Mouse (Mus musculus): Measurements from ENCODE around the gene Zic5.

DNA sequence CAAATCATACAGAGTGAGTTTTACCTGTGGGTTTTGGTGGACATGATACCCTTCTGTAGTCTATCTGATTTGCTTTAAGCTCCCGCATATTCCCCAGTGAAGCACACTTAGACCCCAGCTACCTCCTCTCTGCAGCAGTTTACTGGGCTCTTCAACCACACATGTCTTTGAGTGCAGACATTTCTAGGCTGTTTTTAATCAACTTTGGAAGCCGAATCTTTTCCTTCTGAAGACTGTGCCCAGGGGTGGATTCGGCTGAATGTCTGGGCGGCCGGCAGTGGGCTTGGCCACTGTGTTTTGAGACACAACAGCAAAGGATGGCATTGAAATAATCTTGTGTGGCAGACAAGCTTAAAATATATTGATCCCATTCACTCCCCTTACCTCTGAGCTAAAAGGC is 21.9 kb upstream of the Zic5 start:
- TF ChIP-seq POLR2A (IDR thresholded peaks at IDR 0.05; ENCODE audit: low read depth, low read length) (no peak), CTCF (IDR thresholded peaks at IDR 0.05; ENCODE audit: extremely low read depth, insufficient read depth, insufficient read length, insufficient replicate concordance) (no peak)

Measured in spleen, adult 2 months (tissue).